Mouse (Mus musculus): ENCODE measurements around the gene Hes2. TPM values are rescaled to one million over a fixed set of nuclear protein-coding genes. Genes with fewer than 3 reads are reported as not detected.

The Hes2 gene
- total RNA-seq, 2 experiments from 2014 or later, result not detected

Other genes starting within 250 kb of the Hes2 start
- gene Dnajc11, start 225.2 kb upstream of the Hes2 start, total RNA-seq (2021), result 10 to 100 TPM; 62.7 to 69.7 TPM
- gene Thap3, start 169.9 kb upstream of the Hes2 start, total RNA-seq (2021), result 10 to 100 TPM; 24.3 to 25.5 TPM
- gene Phf13, start 162.6 kb upstream of the Hes2 start, total RNA-seq (2021), result 10 to 100 TPM; 11.7 to 12.5 TPM
- gene Klhl21, start 150.1 kb upstream of the Hes2 start, total RNA-seq (2021), result 10 to 100 TPM; 19.1 to 20.7 TPM
- 10 to 100 TPM; 11.0 to 15.8 TPM for gene Zbtb48, start 131.2 kb upstream of the Hes2 start, total RNA-seq (2021)
- under 1 TPM; 0.49 to 0.54 TPM for gene Tas1r1, start 120.3 kb upstream of the Hes2 start, total RNA-seq (2021)
- gene Nol9, start 119.5 kb upstream of the Hes2 start, total RNA-seq (2021), result 10 to 100 TPM; 20.9 to 22.3 TPM
- gene Plekhg5, start 86.4 kb upstream of the Hes2 start, total RNA-seq (2021), result 100 to 1,000 TPM; 128 to 173 TPM
- gene Tnfrsf25, start 42.9 kb upstream of the Hes2 start, total RNA-seq (2021), result 10 to 100 TPM; 26.4 to 42.6 TPM
- gene Espn, start 6.5 kb upstream of the Hes2 start, total RNA-seq (2021), result 1 to 10 TPM; 1.3 to 1.4 TPM
- gene Acot7, start 19.3 kb downstream of the Hes2 start, total RNA-seq (2021), result 100 to 1,000 TPM; 318 to 353 TPM
- gene Gpr153, start 115.4 kb downstream of the Hes2 start, total RNA-seq (2021), result 1 to 10 TPM; 5.4 to 6.0 TPM
- gene Hes3, start 132.8 kb downstream of the Hes2 start, total RNA-seq (2021), result not detected
- gene Icmt, start 138.4 kb downstream of the Hes2 start, total RNA-seq (2021), result 10 to 100 TPM; 38.9 to 45.1 TPM
- gene Rnf207, start 160.1 kb downstream of the Hes2 start, total RNA-seq (2021), result 1 to 10 TPM; 2.6 to 5.8 TPM
- gene Rpl22, start 166.9 kb downstream of the Hes2 start, total RNA-seq (2021), result 100 to 1,000 TPM; 200 to 205 TPM
- gene Chd5, start 179.8 kb downstream of the Hes2 start, total RNA-seq (2021), result 100 to 1,000 TPM; 113 to 130 TPM

All from layer of hippocampus, postnatal 25 days (tissue).